Mouse (Mus musculus) myocyte (in vitro differentiated cells): Measurements from ENCODE around the gene Mdfi.

Source experiments
- CEBPB ChIP-seq: IDR thresholded peaks from 2 replicates; pipeline ENCODE4 v1.6.1; 2011; ENCODE audit warnings: mild to moderate bottlenecking, moderate library complexity; ENCODE audit not compliant: poor library complexity, insufficient read depth, severe bottlenecking
- E2F4 ChIP-seq: IDR thresholded peaks from one replicate; pipeline ENCODE4 v1.6.1; 2011; ENCODE audit warnings: mild to moderate bottlenecking, control low read depth, moderate library complexity; ENCODE audit not compliant: insufficient read depth
- MAX ChIP-seq: IDR thresholded peaks from one replicate; pipeline ENCODE4 v1.6.1; 2011; ENCODE audit warnings: low read depth, mild to moderate bottlenecking, control low read depth
- MYOD1 ChIP-seq, 3 experiments: IDR thresholded peaks; one replicate each; pipeline ENCODE4 v1.6.1; 2011; ENCODE audit warnings: control low read depth in 2 of 3, low read depth in 2 of 3, mild to moderate bottlenecking in 2 of 3, moderate library complexity in 1 of 3; ENCODE audit not compliant: insufficient read length in 2 of 3, control insufficient read depth in 1 of 3
- MYOG ChIP-seq, 3 experiments: IDR thresholded peaks; one replicate each; pipeline ENCODE4 v1.6.1; 2011; ENCODE audit warnings: control low read depth in 2 of 3, low read depth in 2 of 3, mild to moderate bottlenecking in 2 of 3; ENCODE audit not compliant: insufficient read length in 2 of 3, control insufficient read depth in 1 of 3, insufficient read depth in 1 of 3
- POLR2A ChIP-seq: IDR thresholded peaks from one replicate; pipeline ENCODE4 v1.6.1; 2011; ENCODE audit warnings: low read depth, mild to moderate bottlenecking, control low read depth, moderate library complexity; ENCODE audit not compliant: insufficient read length
- POLR2AphosphoS2 ChIP-seq: IDR thresholded peaks from one replicate; pipeline ENCODE4 v1.6.1; 2011; ENCODE audit warnings: low read depth, control low read depth; ENCODE audit not compliant: insufficient read length
- TCF12 ChIP-seq: IDR thresholded peaks from one replicate; pipeline ENCODE4 v1.6.1; 2011; ENCODE audit warnings: mild to moderate bottlenecking, control low read depth; ENCODE audit not compliant: poor library complexity, insufficient read depth, severe bottlenecking
- USF1 ChIP-seq: IDR thresholded peaks from one replicate; pipeline ENCODE4 v1.6.1; 2011; ENCODE audit warnings: low read depth, mild to moderate bottlenecking, control low read depth, moderate library complexity

DNA sequence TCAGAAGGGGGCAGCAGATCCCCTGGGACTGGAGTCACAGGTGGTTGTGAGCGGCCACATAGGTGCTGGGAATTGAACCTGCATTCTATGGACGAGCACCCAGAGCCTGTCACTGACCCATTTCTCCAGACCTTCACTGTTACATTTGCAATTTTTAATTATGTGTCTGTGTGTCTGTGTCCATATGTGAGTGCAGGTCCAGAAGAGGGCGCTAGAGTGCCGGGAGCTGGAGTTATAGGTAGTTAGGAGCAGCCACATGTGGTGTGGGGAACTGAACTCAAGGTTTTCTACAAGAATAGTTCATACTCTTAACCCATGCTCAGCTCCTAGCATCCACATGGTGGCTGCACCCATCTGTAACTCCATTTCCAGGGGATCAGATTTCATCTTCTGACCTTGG is 37.5 kb downstream of the Mdfi start:
- TF ChIP-seq POLR2A = no peak
- no peak for TF ChIP-seq E2F4
- no peak for TF ChIP-seq CEBPB
- no peak for TF ChIP-seq POLR2AphosphoS2
- TF ChIP-seq USF1 = no peak
- no peak for TF ChIP-seq MAX
- no peak for TF ChIP-seq TCF12
- no peak for TF ChIP-seq MYOG (IDR thresholded peaks at IDR 0.05; ENCODE audit: control insufficient read depth in 1 of 3, insufficient read depth in 1 of 3, insufficient read length in 2 of 3, low read depth in 2 of 3)
- TF ChIP-seq MYOD1 (IDR thresholded peaks at IDR 0.05; ENCODE audit: control insufficient read depth in 1 of 3, insufficient read length in 2 of 3, low read depth in 2 of 3) = no peak
